Mouse (Mus musculus) liver, embryonic 11.5 days (tissue): Measurements from ENCODE around the gene Slc4a10. TPM values are rescaled to one million over a fixed set of nuclear protein-coding genes. Genes with fewer than 3 reads are reported as not detected.

ENCODE experiments used
- ATAC-seq: fragments of 200-750 bp; cut with Nextera tagmentation; replicated peaks from 2 replicates; pipeline ENCODE4 v1.8.0; 2017; ENCODE audit warnings: moderate number of reproducible peaks, mild to moderate bottlenecking, moderate TSS enrichment, moderate library complexity; ENCODE audit not compliant: low FRiP score
- DNase-seq: peaks from one replicate; pipeline ENCODE4 v3.0.0-alpha.2; 2017; ENCODE audit warnings: low spot score
- H3K27ac ChIP-seq: fragments of 300-500 bp; sonication (generic); 2 replicates; pipeline ENCODE4 v1.5.1; 2014; ENCODE audit warnings: mild to moderate bottlenecking, low read depth, low read length, control low read depth
- H3K27me3 ChIP-seq: fragments of 300-500 bp; sonication (generic); replicated peaks from 2 replicates; pipeline ENCODE4 v1.6.1; 2014; ENCODE audit warnings: low read length, mixed read lengths; ENCODE audit not compliant: control insufficient read depth, insufficient read depth
- H3K36me3 ChIP-seq: fragments of 300-500 bp; sonication (generic); 2 replicates; pipeline ENCODE4 v1.6.1; 2014; ENCODE audit warnings: mild to moderate bottlenecking, low read length, moderate library complexity, mixed read lengths; ENCODE audit not compliant: control insufficient read depth, insufficient read depth
- H3K4me1 ChIP-seq: fragments of 300-500 bp; sonication (generic); replicated peaks from 2 replicates; pipeline ENCODE4 v1.6.1; 2014; ENCODE audit warnings: low read length, mixed read lengths; ENCODE audit not compliant: control insufficient read depth, insufficient read depth
- H3K4me2 ChIP-seq: fragments of 300-500 bp; sonication (generic); 2 replicates; pipeline ENCODE4 v1.6.1; 2014; ENCODE audit warnings: mild to moderate bottlenecking, control low read depth, moderate library complexity
- H3K4me3 ChIP-seq: fragments of 300-500 bp; sonication (generic); 2 replicates; pipeline ENCODE4 v1.5.1; 2014; ENCODE audit warnings: low read depth, low read length, control low read depth
- H3K9ac ChIP-seq: fragments of 300-500 bp; sonication (generic); 2 replicates; pipeline ENCODE4 v1.6.1; 2014; ENCODE audit warnings: low read depth, low read length, control low read depth
- H3K9me3 ChIP-seq: fragments of 300-500 bp; sonication (generic); 2 replicates; pipeline ENCODE4 v1.6.1; 2016; ENCODE audit warnings: low read length, inconsistent platforms, mixed read lengths; ENCODE audit not compliant: control insufficient read depth
- WGBS: fragments of 180-500 bp; shearing (Covaris S2); extraction: QIAGEN DNeasy Blood & Tissue Kit; methylation state at CpG from one replicate; pipeline ENCODE4 v1.1.7; 2014; 5-methylcytosine and 5-hydroxymethylcytosine counted together
- polyA plus RNA-seq: library from polyadenylated mRNA; unstranded; fragments of >200 nt; fragmentation: Nextera tagmentation; extraction: Ambion mirVana; gene quantifications from 2 replicates; pipeline ENCODE4 v1.2.1, GENCODE M21; 2014

Gene Slc4a10
- polyA plus RNA-seq, 1 experiment from 2014 or later: 0.14 TPM

GRCm38 (mm10) chr2:62362211-62362610 is 315.9 kb downstream of the Slc4a10 start:
- 89% methylated on average over 9 of the region's 9 CpGs for WGBS
- Histone ChIP-seq H3K4me1 (no peaks in the 10 kb centered on the region), H3K9me3 (no peaks in the 10 kb centered on the region), H3K27ac (no peak overlapping the region), H3K4me3 (no peak overlapping the region), H3K4me2 (no peak overlapping the region), H3K36me3 (no peaks in the 10 kb centered on the region), H3K9ac (no peak overlapping the region), H3K27me3 (no peaks in the 10 kb centered on the region)
- ATAC-seq: no peak
- DNase-seq: no peak

DNA sequence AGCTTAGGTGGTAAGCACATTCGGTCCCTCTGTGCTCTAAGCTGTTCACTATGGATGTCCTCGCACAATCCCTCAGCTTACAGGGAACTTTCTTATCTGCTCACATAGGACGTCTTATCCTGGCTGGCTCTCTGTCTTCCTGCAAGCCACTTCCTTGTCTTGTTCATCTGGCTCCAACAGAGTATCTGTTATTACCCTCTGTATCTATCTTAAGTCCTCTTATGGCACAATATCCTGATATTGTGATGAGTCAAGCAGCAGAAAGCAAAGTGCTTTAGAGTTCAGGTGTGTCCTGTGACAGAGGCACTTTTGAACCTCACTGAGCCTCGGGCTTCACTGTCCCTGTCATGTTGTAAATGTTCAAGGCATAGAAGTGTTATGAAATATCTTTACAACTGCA is 317.3 kb downstream of the Slc4a10 start:
- DNase-seq (no peak), ATAC-seq (no peak)
- Histone ChIP-seq H3K27me3 (no peaks in the 10 kb centered on the region), H3K9ac (no peak overlapping the region), H3K4me1 (no peaks in the 10 kb centered on the region), H3K4me3 (no peak overlapping the region), H3K4me2 (no peak overlapping the region), H3K27ac (no peak overlapping the region), H3K36me3 (no peaks in the 10 kb centered on the region), H3K9me3 (no peaks in the 10 kb centered on the region)
- WGBS: 40% methylated on average over 4 of the region's 4 CpGs

DNA sequence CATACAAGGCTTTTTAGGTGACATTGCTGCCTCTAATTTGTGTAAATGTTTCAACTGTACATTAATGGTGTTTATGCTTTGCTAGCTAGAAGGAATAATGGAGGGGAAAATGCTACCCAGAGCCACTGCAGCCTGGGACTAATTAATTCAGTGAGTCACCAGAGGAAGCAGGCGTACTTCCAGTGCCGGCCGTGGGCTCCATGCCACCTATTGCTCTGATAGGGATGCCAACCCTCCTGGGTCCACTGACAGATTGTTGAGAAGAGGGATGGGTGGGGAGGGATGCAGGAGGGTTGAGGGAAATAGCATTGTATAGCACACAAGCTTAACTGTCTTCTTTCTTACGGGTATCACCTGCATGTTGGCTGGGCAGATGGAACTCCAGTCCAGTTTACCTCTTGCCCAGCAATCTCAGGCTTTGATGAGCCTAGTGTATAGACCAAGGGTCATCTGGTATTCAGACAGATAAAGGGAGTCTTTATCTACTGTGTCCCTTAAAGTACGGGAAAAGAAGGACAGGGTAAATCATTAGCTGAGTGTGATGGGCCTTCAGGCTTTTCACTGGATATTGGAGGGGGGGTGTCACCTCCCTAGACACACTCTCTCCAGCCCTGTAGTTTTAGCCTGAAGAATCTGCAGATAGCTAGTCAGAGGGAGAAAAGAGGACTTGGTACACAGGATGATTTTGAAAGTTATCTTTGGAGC is 322.2 kb downstream of the Slc4a10 start:
- WGBS: 74% methylated on average over 5 of the region's 5 CpGs
- H3K27me3 ChIP-seq: no peaks in the 10 kb centered on the region
- H3K4me2 ChIP-seq: no peak overlapping the region
- H3K36me3 ChIP-seq: no peaks in the 10 kb centered on the region
- H3K27ac ChIP-seq: no peak overlapping the region
- H3K4me3 ChIP-seq: no peak overlapping the region
- DNase-seq: no peak
- no peaks in the 10 kb centered on the region for H3K4me1 ChIP-seq
- ATAC-seq: no peak
- no peak overlapping the region for H3K9ac ChIP-seq
- H3K9me3 ChIP-seq: no peaks in the 10 kb centered on the region

- no peak for DNase-seq
- Histone ChIP-seq H3K27ac (no peak overlapping the region), H3K27me3 (no peaks in the 10 kb centered on the region), H3K9me3 (no peaks in the 10 kb centered on the region), H3K4me3 (no peak overlapping the region), H3K4me2 (no peak overlapping the region), H3K9ac (no peak overlapping the region), H3K4me1 (no peaks in the 10 kb centered on the region), H3K36me3 (no peaks in the 10 kb centered on the region)
- no peak for ATAC-seq
- 67% methylated on average over 2 of the region's 2 CpGs for WGBS
Measured at GRCm38 (mm10) chr2:62370048-62370447, 323.8 kb downstream of the Slc4a10 start.

DNA sequence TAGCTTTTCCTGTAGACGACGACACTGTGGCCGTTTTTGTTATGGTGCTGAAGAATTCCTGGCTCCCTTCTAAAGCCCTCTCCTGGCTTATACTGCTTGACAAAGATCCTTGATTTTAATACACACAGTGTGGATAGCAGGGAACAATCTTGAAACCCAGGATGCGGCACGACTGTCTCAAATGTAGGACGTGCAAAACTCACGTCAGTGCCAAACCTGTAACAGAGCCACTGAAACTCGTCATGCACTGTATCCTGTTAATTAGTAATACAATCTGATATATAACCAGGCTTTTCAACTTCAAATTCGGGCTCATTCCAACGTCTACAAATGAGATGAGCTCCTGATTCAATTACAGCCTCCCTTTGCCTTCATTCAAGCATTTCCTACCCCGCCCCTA is 327.4 kb downstream of the Slc4a10 start:
- Histone ChIP-seq H3K4me3 (no peak overlapping the region), H3K27me3 (no peaks in the 10 kb centered on the region), H3K4me1 (no peaks in the 10 kb centered on the region), H3K9me3 (no peaks in the 10 kb centered on the region), H3K9ac (no peak overlapping the region), H3K36me3 (no peaks in the 10 kb centered on the region), H3K27ac (no peak overlapping the region), H3K4me2 (no peak overlapping the region)
- DNase-seq (no peak), ATAC-seq (no peak)
- WGBS: 82% methylated on average over 11 of the region's 11 CpGs

Other genes with a start within 250 kb of the Slc4a10 start
- gene Tbr1, start 243.5 kb upstream of the Slc4a10 start, polyA plus RNA-seq: 0.17 and 0.26 TPM in 2 replicates